Mouse (Mus musculus): ENCODE data around the gene Card11.

The Card11 gene

DNA sequence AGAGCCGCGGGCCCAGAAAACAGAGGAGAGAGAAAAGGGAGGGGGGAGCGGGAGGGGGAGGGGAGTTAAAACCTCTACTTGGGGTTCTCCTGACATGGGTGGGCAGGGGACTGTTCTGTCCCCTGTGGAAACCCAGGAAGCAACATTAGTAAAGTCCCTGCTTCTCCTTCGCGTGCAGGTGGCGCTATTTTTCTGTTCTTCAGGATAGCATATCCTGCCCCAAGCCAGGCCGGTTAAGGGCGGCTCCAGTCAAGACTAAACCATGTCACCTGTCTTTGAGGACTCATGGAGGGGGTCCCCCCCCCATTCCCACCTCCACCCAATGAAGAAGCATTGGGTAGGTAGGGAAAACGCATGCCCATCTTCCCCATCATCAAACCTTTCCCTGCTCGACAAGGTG lies 109.3 kb downstream of the Card11 start:
- DNase-seq, result no peak

GRCm38 (mm10) chr5:140890050-140890449 lies 110.3 kb downstream of the Card11 start:
- DNase-seq, result no peak

GRCm38 (mm10) chr5:140889539-140889938 lies 110.8 kb downstream of the Card11 start:
- peak; percentile 3 for DNase-seq

GRCm38 (mm10) chr5:140887871-140888270 lies 112.5 kb downstream of the Card11 start:
- no peak for DNase-seq

GRCm38 (mm10) chr5:140884966-140885365 lies 115.4 kb downstream of the Card11 start:
- DNase-seq, result no peak

GRCm38 (mm10) chr5:140882391-140882790 lies 118.0 kb downstream of the Card11 start:
- no peak for DNase-seq

DNA sequence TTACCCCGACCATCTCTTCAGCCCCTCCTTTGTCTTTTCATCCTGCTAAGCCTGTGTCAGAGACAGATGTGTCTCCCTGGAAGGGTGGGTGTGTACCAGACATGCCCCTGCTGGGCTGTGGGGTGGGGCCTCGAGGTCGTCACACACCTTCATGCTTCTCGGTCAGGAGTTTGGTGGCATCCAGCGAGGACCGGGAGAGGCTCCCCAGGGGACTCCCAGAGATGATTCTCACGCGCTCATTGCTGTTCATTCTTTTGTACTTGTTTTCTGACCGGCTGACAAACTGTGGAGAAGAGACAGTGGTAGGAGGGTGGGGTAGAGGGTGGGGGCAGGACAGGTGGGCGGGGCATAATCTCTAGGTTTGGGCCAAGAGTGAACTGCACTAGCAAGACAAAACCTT lies 120.2 kb downstream of the Card11 start:
- no peak for DNase-seq

- DNase-seq, result no peak
These were observed 121.7 kb downstream of the Card11 start for GRCm38 (mm10) chr5:140878644-140879043.

- no peak for DNase-seq
These were observed 126.6 kb downstream of the Card11 start for GRCm38 (mm10) chr5:140873736-140874307.

DNA sequence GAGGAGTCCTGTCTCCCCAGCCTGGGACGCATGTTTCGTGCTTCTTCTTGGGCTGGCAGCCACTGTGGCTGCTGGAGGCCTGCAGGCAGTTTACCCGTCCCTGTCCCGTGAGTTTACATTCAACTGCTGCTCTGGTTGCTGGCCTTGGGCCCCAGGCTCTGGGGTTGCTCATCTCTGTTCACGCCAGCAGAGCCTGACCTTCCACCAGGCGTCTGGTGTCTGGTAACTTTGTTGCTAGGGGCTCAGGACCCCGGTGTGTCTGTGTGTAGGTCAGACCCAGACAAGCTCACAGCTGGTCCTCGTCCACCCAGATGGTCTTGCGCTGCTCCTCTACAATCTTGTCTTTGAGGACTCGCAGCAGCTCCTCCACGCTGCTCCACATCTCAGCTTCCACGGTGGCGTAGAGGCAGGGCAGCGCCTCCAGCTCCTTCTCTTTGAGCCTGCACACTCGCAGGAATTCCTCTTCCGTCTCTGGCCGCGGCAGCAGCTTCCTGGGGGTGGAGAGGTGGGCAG lies 127.3 kb downstream of the Card11 start:
- DNase-seq, result no peak

DNA sequence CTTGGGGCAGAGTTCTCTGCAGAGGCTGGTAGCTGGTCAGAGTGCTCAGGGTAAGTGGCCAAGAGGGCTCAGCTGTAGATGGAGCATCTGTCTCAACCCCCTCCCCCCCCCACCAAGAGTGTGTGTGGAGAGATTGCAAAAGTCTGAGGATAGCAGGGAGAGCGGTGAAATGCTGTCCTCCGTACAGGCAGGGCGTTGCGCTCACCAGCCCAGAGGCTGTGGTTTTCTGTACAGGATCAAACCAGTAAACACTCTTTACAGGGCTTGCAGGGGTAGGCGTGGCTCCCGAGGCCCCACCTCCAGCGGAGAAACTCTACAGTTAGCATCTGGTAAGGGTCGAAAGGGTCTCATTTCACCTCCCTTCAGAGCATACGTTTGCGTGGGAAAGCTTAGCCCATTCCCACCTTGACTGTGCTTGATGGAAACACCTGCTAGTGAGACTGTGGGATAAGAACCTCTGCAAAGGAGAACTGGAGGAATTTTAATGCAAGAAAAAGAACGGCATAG lies 127.8 kb downstream of the Card11 start:
- no peak for DNase-seq

DNA sequence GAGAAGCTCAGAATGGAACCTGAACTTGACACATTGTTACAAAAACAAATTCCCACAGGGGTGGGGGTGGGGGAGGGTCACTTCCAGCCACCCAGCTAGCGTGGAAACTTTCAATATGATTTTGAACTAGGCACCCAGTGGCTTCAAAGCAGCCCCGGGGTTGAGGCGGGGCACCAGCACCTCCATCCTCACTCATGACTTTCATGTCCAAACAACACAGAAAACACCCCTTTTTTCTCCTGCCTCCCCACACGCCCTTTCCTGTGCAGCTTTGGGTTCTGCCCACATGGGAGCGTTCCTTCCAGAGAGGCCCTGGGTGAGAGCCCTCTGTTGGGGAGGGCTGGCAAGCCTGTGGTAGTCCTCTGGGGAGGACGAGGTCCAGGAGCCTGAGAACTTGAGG lies 129.1 kb downstream of the Card11 start:
- no peak for DNase-seq

- no peak for DNase-seq
These were observed 131.3 kb downstream of the Card11 start for GRCm38 (mm10) chr5:140869034-140869433.

DNA sequence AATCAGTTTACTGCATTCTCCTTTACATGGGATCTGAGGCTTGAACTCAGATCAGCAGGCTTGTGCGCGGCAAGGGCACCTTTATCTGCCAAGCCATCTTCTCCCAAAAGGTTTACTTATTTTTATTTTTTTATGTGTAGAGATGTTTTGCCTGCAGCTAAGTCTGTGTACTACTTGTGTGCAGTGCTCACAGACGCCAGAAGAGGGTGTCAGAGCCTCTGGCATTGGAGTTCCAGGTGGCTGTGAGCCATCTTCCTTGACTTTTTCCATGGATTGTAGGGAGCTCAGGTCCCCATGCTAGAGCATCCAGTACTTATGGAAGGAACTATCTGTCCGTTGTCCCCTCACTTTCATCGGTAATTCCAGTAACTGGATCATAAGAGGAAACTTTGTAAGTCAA lies 140.7 kb downstream of the Card11 start:
- no peak for DNase-seq

GRCm38 (mm10) chr5:140858335-140858734 lies 142.0 kb downstream of the Card11 start:
- no peak for DNase-seq

GRCm38 (mm10) chr5:140857432-140858154 lies 142.8 kb downstream of the Card11 start:
- DNase-seq, result no peak

DNA sequence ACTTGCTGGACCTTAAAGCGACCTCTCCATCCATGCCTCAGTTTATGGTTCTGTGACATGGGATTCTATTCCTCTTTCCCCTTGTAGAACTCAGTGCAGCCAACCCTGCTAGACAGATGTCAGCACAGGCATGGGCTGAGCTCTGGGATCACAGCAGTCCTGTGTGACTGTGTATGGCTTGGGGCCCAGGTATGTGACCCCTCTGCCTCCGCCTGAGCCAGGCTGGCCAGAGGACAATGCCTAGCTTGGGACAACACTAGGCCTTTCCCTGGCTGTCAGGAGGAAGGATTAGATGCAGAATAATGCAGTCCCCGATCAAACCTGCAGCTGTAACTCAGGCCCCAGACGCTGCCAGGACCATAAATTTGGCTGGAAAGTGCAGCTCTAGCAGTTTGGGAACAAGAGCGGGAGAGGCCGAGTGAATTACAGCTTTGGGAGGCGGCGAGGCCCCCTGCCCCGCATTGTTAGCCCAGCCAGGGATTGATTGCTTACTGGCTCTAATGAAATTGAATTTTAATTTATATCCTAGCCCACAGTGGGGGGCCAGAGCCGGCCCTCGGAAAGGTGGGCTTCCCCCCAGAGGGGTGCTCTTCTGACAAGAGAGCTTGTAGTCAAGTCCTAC lies 144.4 kb downstream of the Card11 start:
- DNase-seq, result no peak

GRCm38 (mm10) chr5:140854700-140855099 lies 145.7 kb downstream of the Card11 start:
- no peak for DNase-seq

DNA sequence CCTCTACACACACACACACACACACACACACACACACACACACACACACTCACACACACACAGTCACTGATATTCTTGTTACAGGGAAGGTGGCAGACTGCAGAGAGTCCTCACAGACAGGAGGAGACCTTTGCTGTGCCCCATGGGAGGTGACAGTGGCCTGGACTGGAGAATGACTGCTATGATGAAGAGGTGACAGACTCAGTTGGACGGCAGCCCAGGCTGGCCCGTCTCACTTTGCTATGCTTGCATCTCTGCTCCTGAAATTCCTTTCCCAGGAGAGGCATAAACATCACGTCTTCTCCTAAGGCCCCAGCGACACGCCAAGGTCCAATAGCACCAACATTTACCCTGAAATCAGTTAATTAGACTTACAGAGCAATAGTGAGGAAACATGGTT lies 146.7 kb downstream of the Card11 start:
- no peak for DNase-seq

GRCm38 (mm10) chr5:140852435-140852996 lies 147.9 kb downstream of the Card11 start:
- no peak for DNase-seq

- DNase-seq, result no peak
These were observed 153.1 kb downstream of the Card11 start for GRCm38 (mm10) chr5:140847300-140847729.

GRCm38 (mm10) chr5:140841942-140842341 lies 158.4 kb downstream of the Card11 start:
- no peak for DNase-seq

DNA sequence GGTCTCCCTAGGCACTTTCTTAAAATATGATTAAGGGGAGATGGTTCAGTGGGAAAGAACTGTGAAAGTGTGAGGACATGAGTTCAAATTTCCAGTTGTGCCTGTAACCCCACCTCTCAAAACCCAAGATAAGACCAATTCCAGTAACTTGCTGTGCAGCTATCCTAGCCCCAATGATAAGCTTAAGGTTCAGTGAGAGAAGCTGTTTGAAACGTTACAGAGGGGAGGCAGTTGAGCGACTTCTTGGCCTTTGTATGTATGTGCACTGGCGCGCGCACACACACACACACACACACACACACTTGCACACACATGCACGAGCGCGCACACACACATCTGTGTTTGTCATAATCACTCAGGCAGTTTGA lies 169.3 kb downstream of the Card11 start:
- no peak for DNase-seq
